Mouse (Mus musculus): Measurements from ENCODE around the gene B4galnt3. TPM values are rescaled to one million over a fixed set of nuclear protein-coding genes. Genes with fewer than 3 reads are reported as not detected.

The B4galnt3 gene
- polyA plus RNA-seq, 1 experiment from 2014 or later, result 0.73 TPM

DNA sequence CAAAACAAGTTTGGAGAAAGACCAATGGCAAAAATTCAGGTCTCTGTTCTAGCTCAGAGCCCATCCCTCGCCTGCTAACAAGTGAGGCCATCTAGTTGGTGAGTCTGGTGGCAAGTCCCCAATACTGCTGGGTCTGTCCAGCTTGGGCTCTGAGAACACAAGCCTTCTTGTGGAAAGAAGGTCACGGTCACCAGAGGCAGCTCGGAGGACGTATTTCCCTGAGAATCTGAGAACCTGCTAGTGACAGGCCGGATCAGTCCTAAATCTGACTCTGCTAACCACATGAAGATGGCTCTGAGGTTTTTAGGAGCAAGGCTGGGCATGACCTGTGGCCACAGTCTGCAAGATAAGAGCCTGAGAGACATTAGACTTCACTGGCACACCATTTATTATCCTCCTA, 47.7 kb downstream of the B4galnt3 start:
- WGBS, result 86% methylated on average over 5 of the region's 5 CpGs
- H3K27me3 ChIP-seq, result no peaks in the 10 kb centered on the region
- H3K4me1 ChIP-seq (replicated peaks), result no peaks in the 10 kb centered on the region
- ATAC-seq (ENCODE audit: insufficient number of reproducible peaks, insufficient read depth, low FRiP score, low TSS enrichment, low read depth), result no peak
- H3K36me3 ChIP-seq, result no peaks in the 10 kb centered on the region
- H3K27ac ChIP-seq, result no peak overlapping the region
- no peak overlapping the region for H3K9ac ChIP-seq (replicated peaks)
- no peaks in the 10 kb centered on the region for H3K9me3 ChIP-seq
- no peak overlapping the region for H3K4me2 ChIP-seq
- H3K4me3 ChIP-seq (replicated peaks), result no peak overlapping the region

DNA sequence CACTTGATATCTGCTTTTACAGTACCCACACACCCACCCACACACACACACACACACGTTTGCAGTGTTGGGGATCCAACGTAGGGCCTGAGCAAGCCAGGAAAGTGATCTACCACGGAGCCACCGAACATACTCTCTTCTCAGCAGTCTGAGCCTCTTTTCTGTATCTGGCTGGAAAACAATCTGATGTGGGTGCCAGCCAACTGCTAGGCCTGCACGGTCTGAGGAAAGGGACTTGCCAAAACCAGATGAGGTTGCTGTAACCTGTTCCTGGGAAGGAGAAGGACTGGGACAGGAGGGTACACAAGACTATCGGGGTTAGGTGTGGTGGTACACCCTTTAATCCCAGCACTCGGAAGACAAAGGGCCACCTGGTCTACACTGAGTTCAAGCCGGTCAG, 51.1 kb downstream of the B4galnt3 start:
- no peak for ATAC-seq (ENCODE audit: insufficient number of reproducible peaks, insufficient read depth, low FRiP score, low TSS enrichment, low read depth)
- Histone ChIP-seq H3K27me3 (no peaks in the 10 kb centered on the region), H3K9ac (replicated peaks) (no peak overlapping the region), H3K9me3 (no peaks in the 10 kb centered on the region), H3K27ac (no peak overlapping the region), H3K4me3 (replicated peaks) (no peak overlapping the region), H3K4me1 (replicated peaks) (no peaks in the 10 kb centered on the region), H3K36me3 (no peaks in the 10 kb centered on the region), H3K4me2 (no peak overlapping the region)
- WGBS, result 80% methylated on average over 8 of the region's 8 CpGs

DNA sequence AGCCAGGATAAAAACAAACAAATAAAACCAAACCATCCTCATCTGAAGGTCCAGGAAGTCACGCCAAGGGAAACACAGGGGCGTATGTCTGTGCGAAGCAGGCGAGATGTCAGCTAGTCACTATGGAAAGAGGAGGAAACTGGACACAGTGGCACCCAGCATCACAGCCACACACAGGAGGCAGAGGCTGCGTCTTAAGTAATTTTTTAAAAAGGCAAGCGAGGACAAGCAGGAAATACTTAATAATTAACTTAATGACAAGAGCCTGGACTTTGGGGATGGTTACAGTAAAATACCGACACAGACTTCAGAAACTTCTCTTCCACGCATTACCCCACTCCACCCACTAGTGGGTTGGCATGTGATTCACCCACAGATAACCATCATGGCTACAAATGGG, 51.8 kb downstream of the B4galnt3 start:
- Histone ChIP-seq H3K4me1 (replicated peaks) (no peaks in the 10 kb centered on the region), H3K9ac (replicated peaks) (no peak overlapping the region), H3K36me3 (no peaks in the 10 kb centered on the region), H3K4me2 (no peak overlapping the region), H3K27me3 (no peaks in the 10 kb centered on the region), H3K27ac (no peak overlapping the region), H3K4me3 (replicated peaks) (no peak overlapping the region), H3K9me3 (no peaks in the 10 kb centered on the region)
- no peak for ATAC-seq (ENCODE audit: insufficient number of reproducible peaks, insufficient read depth, low FRiP score, low TSS enrichment, low read depth)
- 72% methylated on average over 8 of the region's 8 CpGs for WGBS

DNA sequence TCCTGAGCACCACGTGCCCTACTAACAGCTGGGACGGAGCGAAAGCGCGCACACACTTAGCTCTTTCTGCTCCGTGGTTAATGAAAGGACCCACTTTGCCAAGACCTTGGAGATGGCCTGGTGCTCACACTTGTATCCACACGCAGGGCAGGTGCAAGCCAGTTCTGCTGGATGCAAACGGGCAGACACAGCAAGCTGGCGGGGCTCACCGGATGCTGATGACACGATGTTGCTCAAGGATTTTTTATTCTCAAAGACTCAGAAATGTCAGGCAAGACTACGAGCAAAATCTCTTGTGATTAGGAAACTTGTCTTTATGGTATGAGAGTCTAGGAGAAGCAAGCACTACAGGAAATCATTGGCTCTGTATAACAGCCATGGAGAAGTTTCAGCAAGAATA, 52.9 kb downstream of the B4galnt3 start:
- no peaks in the 10 kb centered on the region for H3K4me1 ChIP-seq (replicated peaks)
- no peaks in the 10 kb centered on the region for H3K36me3 ChIP-seq
- H3K4me3 ChIP-seq (replicated peaks), result no peak overlapping the region
- ATAC-seq (ENCODE audit: insufficient number of reproducible peaks, insufficient read depth, low FRiP score, low TSS enrichment, low read depth), result no peak
- no peak overlapping the region for H3K9ac ChIP-seq (replicated peaks)
- H3K9me3 ChIP-seq, result no peaks in the 10 kb centered on the region
- H3K27ac ChIP-seq, result no peak overlapping the region
- H3K4me2 ChIP-seq, result no peak overlapping the region
- 88% methylated on average over 12 of the region's 12 CpGs for WGBS
- no peaks in the 10 kb centered on the region for H3K27me3 ChIP-seq

DNA sequence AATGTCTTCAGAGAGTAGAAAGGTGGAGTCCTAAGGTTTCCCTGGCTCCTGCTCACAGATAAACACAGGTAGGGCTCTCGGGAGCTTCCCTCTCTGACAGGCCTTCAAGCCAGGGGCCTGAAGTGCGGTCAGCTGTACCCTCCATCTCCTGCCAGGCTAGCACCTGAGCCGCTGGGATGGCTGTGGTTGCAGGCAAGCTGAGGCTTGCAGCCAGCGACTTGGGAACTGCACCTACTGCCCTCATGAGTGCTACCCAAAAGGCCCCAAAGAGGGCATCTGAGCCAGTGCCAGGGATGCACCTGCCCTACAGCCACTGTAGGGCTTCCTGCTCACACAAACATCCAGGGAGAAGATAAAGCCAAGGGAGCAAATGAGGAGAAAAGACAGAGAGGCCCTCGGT, 53.9 kb downstream of the B4galnt3 start:
- Histone ChIP-seq H3K36me3 (no peaks in the 10 kb centered on the region), H3K4me1 (replicated peaks) (no peaks in the 10 kb centered on the region), H3K4me3 (replicated peaks) (no peak overlapping the region), H3K27me3 (no peaks in the 10 kb centered on the region), H3K4me2 (no peak overlapping the region), H3K27ac (no peak overlapping the region), H3K9ac (replicated peaks) (no peak overlapping the region), H3K9me3 (no peaks in the 10 kb centered on the region)
- WGBS, result 81% methylated on average over 5 of the region's 5 CpGs
- ATAC-seq (ENCODE audit: insufficient number of reproducible peaks, insufficient read depth, low FRiP score, low TSS enrichment, low read depth), result no peak

DNA sequence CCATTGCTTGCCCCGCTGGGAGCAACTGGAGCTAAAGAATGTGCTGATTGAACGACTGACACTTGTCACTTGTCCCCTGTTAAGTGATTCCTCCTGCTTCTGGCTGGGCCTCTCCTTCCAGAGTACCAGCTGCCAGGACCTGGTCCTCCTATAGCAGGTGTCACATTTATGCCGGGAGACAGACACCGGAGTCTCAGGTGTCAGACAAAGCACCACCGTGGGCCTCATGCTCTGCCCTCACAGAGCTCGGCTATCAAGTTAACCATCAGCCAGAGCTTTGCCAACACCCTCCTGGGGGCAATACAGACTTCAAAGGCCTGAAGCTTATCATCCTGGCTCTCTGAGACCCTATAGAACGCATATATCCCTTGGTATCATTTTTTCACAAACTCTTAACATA, 58.5 kb downstream of the B4galnt3 start:
- Histone ChIP-seq H3K9ac (replicated peaks) (no peak overlapping the region), H3K27ac (no peak overlapping the region), H3K36me3 (no peaks in the 10 kb centered on the region), H3K4me1 (replicated peaks) (no peaks in the 10 kb centered on the region), H3K4me3 (replicated peaks) (no peak overlapping the region), H3K4me2 (no peak overlapping the region), H3K27me3 (no peaks in the 10 kb centered on the region), H3K9me3 (no peaks in the 10 kb centered on the region)
- WGBS, result 49% methylated on average over 7 of the region's 7 CpGs
- ATAC-seq (ENCODE audit: insufficient number of reproducible peaks, insufficient read depth, low FRiP score, low TSS enrichment, low read depth), result no peak

DNA sequence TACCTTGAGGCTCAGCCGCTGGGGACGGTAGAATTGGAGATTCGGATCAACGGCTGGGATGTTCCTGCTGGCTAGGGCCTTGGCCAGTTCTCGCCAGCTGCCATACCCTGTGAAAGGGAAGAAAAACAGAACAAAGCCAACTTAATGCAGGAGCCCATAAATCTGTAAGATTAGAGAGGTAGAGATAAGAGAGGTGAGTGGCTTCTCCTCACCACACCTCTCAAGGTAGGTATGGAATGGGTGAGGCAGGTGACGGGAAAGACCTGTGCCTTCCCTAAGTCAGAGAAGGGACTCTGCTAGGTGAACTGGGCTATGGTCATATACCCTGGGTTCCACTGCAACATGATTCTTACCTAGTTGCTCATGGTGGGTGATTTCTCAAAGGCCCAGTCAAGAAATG, 61.5 kb downstream of the B4galnt3 start:
- no peaks in the 10 kb centered on the region for H3K27me3 ChIP-seq
- WGBS, result 94% methylated on average over 6 of the region's 6 CpGs

DNA sequence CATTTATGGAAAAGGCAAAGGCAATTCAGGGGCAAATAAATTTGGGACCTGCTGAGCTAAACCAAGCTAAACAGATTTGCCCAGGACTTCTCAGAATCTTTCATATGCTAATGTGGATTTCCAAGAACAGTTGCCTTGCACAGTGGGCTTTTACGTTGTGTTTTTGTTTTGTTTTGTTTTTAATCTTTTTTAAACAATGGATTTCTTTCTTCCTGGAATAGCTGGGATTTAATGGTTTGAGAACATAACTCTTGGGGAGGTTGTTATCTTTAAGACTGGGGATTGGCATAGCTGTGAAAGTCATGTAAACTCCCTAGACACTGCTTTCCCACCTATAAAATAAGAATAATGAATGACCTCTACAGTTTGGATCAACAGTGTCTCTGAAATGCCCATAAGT, 63.9 kb downstream of the B4galnt3 start:
- Histone ChIP-seq H3K4me2 (no peak overlapping the region), H3K9me3 (no peaks in the 10 kb centered on the region), H3K27ac (no peak overlapping the region), H3K9ac (replicated peaks) (no peak overlapping the region), H3K27me3 (no peaks in the 10 kb centered on the region), H3K4me1 (replicated peaks) (peaks cover 4% of the 10 kb centered on the region), H3K4me3 (replicated peaks) (no peak overlapping the region), H3K36me3 (no peaks in the 10 kb centered on the region)
- WGBS, result 73% methylated on average over 1 of the region's 1 CpGs
- ATAC-seq (ENCODE audit: insufficient number of reproducible peaks, insufficient read depth, low FRiP score, low TSS enrichment, low read depth), result no peak

More for the DNA sequence above, 61.5 kb downstream of the B4galnt3 start:
- H3K4me2 ChIP-seq, result no peak overlapping the region
- H3K4me1 ChIP-seq (replicated peaks), result no peaks in the 10 kb centered on the region
- no peaks in the 10 kb centered on the region for H3K36me3 ChIP-seq
- H3K9me3 ChIP-seq, result no peaks in the 10 kb centered on the region
- no peak for ATAC-seq (ENCODE audit: insufficient number of reproducible peaks, insufficient read depth, low FRiP score, low TSS enrichment, low read depth)
- H3K4me3 ChIP-seq (replicated peaks), result no peak overlapping the region
- H3K27ac ChIP-seq, result no peak overlapping the region
- no peak overlapping the region for H3K9ac ChIP-seq (replicated peaks)

DNA sequence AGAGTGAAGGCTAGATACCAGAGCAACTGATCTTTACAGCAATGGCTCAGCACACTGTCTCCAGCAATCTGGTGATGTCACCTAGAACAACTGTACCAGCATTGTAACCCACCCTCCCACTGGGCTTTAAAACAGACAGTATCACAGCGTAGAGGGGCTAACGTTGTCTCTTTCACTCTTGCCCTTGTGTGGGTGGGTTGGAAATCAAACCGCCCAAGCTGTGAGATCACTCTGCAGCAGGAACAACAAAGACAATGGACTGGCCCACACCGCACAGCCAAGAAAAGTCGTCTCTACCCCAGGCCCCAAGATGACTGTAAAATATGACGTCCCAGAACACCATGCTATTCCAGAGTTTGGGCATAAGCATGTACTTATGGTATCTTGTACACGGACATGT, 64.6 kb downstream of the B4galnt3 start:
- no peak for ATAC-seq (ENCODE audit: insufficient number of reproducible peaks, insufficient read depth, low FRiP score, low TSS enrichment, low read depth)
- Histone ChIP-seq H3K9me3 (no peaks in the 10 kb centered on the region), H3K9ac (replicated peaks) (no peak overlapping the region)

DNA sequence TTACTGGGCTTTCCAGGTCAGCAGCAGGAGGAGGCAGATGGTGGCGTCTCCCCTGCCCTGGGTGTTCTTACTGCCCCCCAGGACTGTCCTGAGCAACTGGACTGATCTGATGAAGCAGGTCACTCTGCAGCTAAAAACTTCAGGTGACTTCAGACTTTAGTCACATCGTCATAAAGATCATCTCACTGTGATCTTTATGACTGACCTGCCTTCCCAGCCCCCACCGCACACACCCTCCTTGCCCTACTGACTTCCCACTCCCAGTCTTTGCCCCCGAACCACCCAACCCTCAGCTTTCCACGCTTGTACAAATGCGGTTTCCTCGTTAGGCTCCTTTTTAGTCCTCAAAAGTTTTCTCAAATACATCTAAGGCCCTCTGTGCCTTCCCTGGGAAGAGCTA, 67.3 kb downstream of the B4galnt3 start:
- Histone ChIP-seq H3K27ac (no peak overlapping the region), H3K36me3 (no peaks in the 10 kb centered on the region), H3K9me3 (no peaks in the 10 kb centered on the region), H3K9ac (replicated peaks) (no peak overlapping the region), H3K4me1 (replicated peaks) (peaks cover 4% of the 10 kb centered on the region), H3K4me3 (replicated peaks) (no peak overlapping the region), H3K4me2 (no peak overlapping the region), H3K27me3 (no peaks in the 10 kb centered on the region)
- no peak for ATAC-seq (ENCODE audit: insufficient number of reproducible peaks, insufficient read depth, low FRiP score, low TSS enrichment, low read depth)
- 76% methylated on average over 7 of the region's 7 CpGs for WGBS

More for the DNA sequence above, 64.6 kb downstream of the B4galnt3 start:
- H3K4me2 ChIP-seq, result no peak overlapping the region
- H3K27me3 ChIP-seq, result no peaks in the 10 kb centered on the region
- WGBS, result 88% methylated on average over 7 of the region's 7 CpGs
- no peak overlapping the region for H3K27ac ChIP-seq
- H3K36me3 ChIP-seq, result no peaks in the 10 kb centered on the region
- H3K4me3 ChIP-seq (replicated peaks), result no peak overlapping the region
- H3K4me1 ChIP-seq (replicated peaks), result peaks cover 4% of the 10 kb centered on the region

DNA sequence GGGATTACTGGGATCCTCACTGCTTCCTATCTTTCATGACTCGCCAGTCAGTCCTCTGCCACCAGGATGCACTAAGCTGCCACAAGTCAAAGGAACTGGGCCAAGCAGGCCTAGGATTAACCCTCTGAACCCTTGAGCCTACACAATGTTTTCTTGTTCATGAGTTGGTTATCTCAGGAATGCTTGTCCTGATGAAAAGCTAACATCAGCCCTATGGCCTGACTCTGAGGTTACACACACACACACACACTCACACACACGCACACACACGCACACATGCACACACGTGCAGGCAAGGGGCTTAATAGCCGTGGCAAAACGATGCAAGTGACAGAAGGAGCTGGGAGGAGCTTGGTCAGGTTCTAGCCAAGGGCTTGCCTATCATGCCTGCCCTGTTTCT, 69.0 kb downstream of the B4galnt3 start:
- WGBS, result 67% methylated on average over 6 of the region's 6 CpGs
- Histone ChIP-seq H3K4me2 (no peak overlapping the region), H3K4me3 (replicated peaks) (no peak overlapping the region), H3K27me3 (no peaks in the 10 kb centered on the region), H3K36me3 (no peaks in the 10 kb centered on the region), H3K27ac (no peak overlapping the region), H3K9ac (replicated peaks) (no peak overlapping the region), H3K4me1 (replicated peaks) (peaks cover 4% of the 10 kb centered on the region), H3K9me3 (no peaks in the 10 kb centered on the region)
- no peak for ATAC-seq (ENCODE audit: insufficient number of reproducible peaks, insufficient read depth, low FRiP score, low TSS enrichment, low read depth)

DNA sequence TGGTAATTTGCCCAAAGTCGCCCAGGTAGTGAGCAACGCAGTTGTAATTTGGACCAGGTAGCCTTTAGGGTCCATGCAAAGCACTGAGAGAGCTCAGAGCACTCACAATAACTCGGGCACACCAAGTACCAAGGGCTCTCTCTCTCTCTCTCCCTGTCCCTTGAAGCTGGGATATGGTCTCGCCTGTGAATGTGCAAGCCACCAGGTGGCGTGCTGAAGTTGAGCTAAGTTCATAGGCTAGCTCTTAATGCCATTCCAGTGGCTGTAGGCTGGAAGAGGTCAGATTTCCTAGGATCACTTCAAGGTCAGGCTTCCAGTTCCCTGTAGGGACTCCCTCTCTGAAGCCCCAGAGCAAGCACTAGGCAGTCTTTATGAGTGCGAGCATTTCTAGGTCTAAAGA, 71.7 kb downstream of the B4galnt3 start:
- Histone ChIP-seq H3K36me3 (no peaks in the 10 kb centered on the region), H3K9me3 (no peaks in the 10 kb centered on the region), H3K27me3 (no peaks in the 10 kb centered on the region), H3K27ac (no peak overlapping the region), H3K4me3 (replicated peaks) (no peak overlapping the region), H3K4me2 (no peak overlapping the region), H3K4me1 (replicated peaks) (peaks cover 4% of the 10 kb centered on the region), H3K9ac (replicated peaks) (no peak overlapping the region)
- no peak for ATAC-seq (ENCODE audit: insufficient number of reproducible peaks, insufficient read depth, low FRiP score, low TSS enrichment, low read depth)
- 24% methylated on average over 6 of the region's 6 CpGs for WGBS

All from limb, embryonic 12.5 days (tissue).